Mouse (Mus musculus): ENCODE results near the gene Unkl.

- TF ChIP-seq CTCF (IDR thresholded peaks at IDR 0.05; ENCODE audit: insufficient read depth, low read depth, low read length) = no peak
- TF ChIP-seq POLR2A (IDR thresholded peaks at IDR 0.05; ENCODE audit: insufficient read depth, low read depth, low read length) = peak; percentile 50
These were observed at the start of gene Unkl for GRCm38 (mm10) chr17:25188150-25189031.

Measured in olfactory bulb, adult 2 months (tissue).